Comparison of ENCODE assay signal across 8 mouse cellular contexts in genomic region chr6:122669406-122670200, GRCm38 (mm10). TPM values are rescaled to one million over a fixed set of nuclear protein-coding genes. Genes with fewer than 3 reads are reported as not detected.
DNase-seq lines count a peak whose midpoint lies in the region; ATAC-seq lines count a peak whose summit lies in the region.

No protein-coding gene starts in this region.

- ATAC-seq in intestine, embryonic 14.5 days (replicated peaks; ENCODE audit: low FRiP score, low TSS enrichment, low read depth): peak; percentile 80
- ATAC-seq in megakaryocyte-erythroid progenitor cell, adult 5-6 weeks (replicated peaks; ENCODE audit: low FRiP score, low TSS enrichment, poor library complexity, severe bottlenecking): peak; percentile 85

- 7% methylated on average over 19 of the region's 19 CpGs for WGBS in intestine, embryonic 14.5 days

- 0 out of 2 replicates have a peak, but pooled peaks cover 9% of the 10 kb centered on the region for H3K4me1 ChIP-seq in intestine, embryonic 14.5 days (replicated peaks; ENCODE audit: control insufficient read depth, insufficient read depth, low read length)

- DNase-seq in adrenal gland, adult 2 months: peak; percentile 85
- DNase-seq in embryo, embryonic 11.5 days (ENCODE audit: low read depth, low spot score): peak; percentile 94
- peak; percentile 83 for DNase-seq in gastrocnemius, postnatal 36 days
- DNase-seq in intestine, embryonic 14.5 days (ENCODE audit: low spot score): peak; percentile 99
- DNase-seq in left cerebral cortex, postnatal 10 days (ENCODE audit: extremely low spot score in 1 of 2, low spot score in 2 of 2): peak; percentile 95 to 96
- peak; percentile 99 for DNase-seq in right cerebral cortex, postnatal 14 days
- peak; percentile 83 for DNase-seq in urinary bladder, postnatal 25 days (ENCODE audit: low spot score)

- peak overlapping the region; percentile 71 for H3K4me2 ChIP-seq in intestine, embryonic 14.5 days (ENCODE audit: low read length)

- intact Hi-C loops in gastrocnemius, postnatal 36 days (cut with DNase I): loop anchor here (2.0 to 10.0 kb wide), 2 partner anchors 51 to 115 kb away; no protein-coding TSS in a partner anchor
- intact Hi-C loops in left cerebral cortex, postnatal 10 days (cut with DNase I): loop anchor here (5.0 kb wide), 5 partner anchors 48 to 1593 kb away; partner anchors contain the start of gene Necap1

- peak overlapping the region; percentile 43 for H3K4me3 ChIP-seq in intestine, embryonic 14.5 days (ENCODE audit: low read depth, low read length)

- H3K9me3 ChIP-seq in intestine, embryonic 14.5 days (ENCODE audit: control insufficient read depth, low read length): no peaks in the 10 kb centered on the region

- H3K27me3 ChIP-seq in intestine, embryonic 14.5 days (replicated peaks; ENCODE audit: control insufficient read depth, insufficient read depth, low read length): no peaks in the 10 kb centered on the region

- H3K36me3 ChIP-seq in intestine, embryonic 14.5 days (ENCODE audit: control insufficient read depth, insufficient read depth, low read length): no peaks in the 10 kb centered on the region

- no peak overlapping the region for H3K27ac ChIP-seq in intestine, embryonic 14.5 days (ENCODE audit: low read depth)

- peak overlapping the region; percentile 40; the same call in 1 of the 2 replicates for H3K9ac ChIP-seq in intestine, embryonic 14.5 days (ENCODE audit: low read length)

RNA-seq across cellular contexts. Expression of gene Nanog, which starts 37.7 kb away (rescaled TPM):
- total RNA-seq in adrenal gland, adult 2 months (2021): not detected
- not detected in 2 replicates for polyA plus RNA-seq in adrenal gland, adult 2 months (2012; rRNA removed)
- total RNA-seq in gastrocnemius, postnatal 36 days (2021): not detected
- polyA plus RNA-seq in intestine, embryonic 14.5 days (2014; fragmentation: Nextera tagmentation; extraction: Ambion mirVana): 0.15 and 0.17 TPM in 2 replicates
- not detected for total RNA-seq in left cerebral cortex, postnatal 10 days (2021)
- not detected in 2 replicates for total RNA-seq in megakaryocyte-erythroid progenitor cell, adult 5-6 weeks (2014; fragmentation: Nextera tagmentation)
- total RNA-seq in megakaryocyte-erythroid progenitor cell, adult 5-6 weeks (2017): not detected in 2 replicates

RNA-seq across cellular contexts. Expression of gene Dppa3, which starts 43.4 kb away (rescaled TPM):
- not detected for total RNA-seq in adrenal gland, adult 2 months (2021)
- polyA plus RNA-seq in adrenal gland, adult 2 months (2012; rRNA removed): not detected in 2 replicates
- not detected for total RNA-seq in gastrocnemius, postnatal 36 days (2021)
- not detected in 2 replicates for polyA plus RNA-seq in intestine, embryonic 14.5 days (2014; fragmentation: Nextera tagmentation; extraction: Ambion mirVana)
- not detected for total RNA-seq in left cerebral cortex, postnatal 10 days (2021)
- not detected in 2 replicates for total RNA-seq in megakaryocyte-erythroid progenitor cell, adult 5-6 weeks (2014; fragmentation: Nextera tagmentation)
- not detected in 2 replicates for total RNA-seq in megakaryocyte-erythroid progenitor cell, adult 5-6 weeks (2017)

RNA-seq across cellular contexts. Expression of gene Gdf3, which starts 59.7 kb away (rescaled TPM):
- total RNA-seq in adrenal gland, adult 2 months (2021): not detected
- polyA plus RNA-seq in adrenal gland, adult 2 months (2012; rRNA removed): 0.04 and 0.08 TPM in 2 replicates
- total RNA-seq in gastrocnemius, postnatal 36 days (2021): not detected
- 0.11 TPM in 1 of 2 replicates, not detected in the other for polyA plus RNA-seq in intestine, embryonic 14.5 days (2014; fragmentation: Nextera tagmentation; extraction: Ambion mirVana)
- total RNA-seq in left cerebral cortex, postnatal 10 days (2021): not detected
- 14.1 and 24.4 TPM in 2 replicates for total RNA-seq in megakaryocyte-erythroid progenitor cell, adult 5-6 weeks (2014; fragmentation: Nextera tagmentation)
- total RNA-seq in megakaryocyte-erythroid progenitor cell, adult 5-6 weeks (2017): 9.7 and 15.2 TPM in 2 replicates

Comparison
In these comparisons a context has a peak if more than half of its experiments do, and no peak if none do; other contexts are left out.
1. RNA of gene Gdf3, which starts 59.7 kb away (total RNA-seq): 9.7 to 24.4 TPM in megakaryocyte-erythroid progenitor cell, adult 5-6 weeks; not detected in adrenal gland, adult 2 months, not detected in gastrocnemius, postnatal 36 days and not detected in left cerebral cortex, postnatal 10 days; every median in the first group is over 10 times any median in the second.
2. Peak in every context shown above with its lines, with median percentiles within 50 percentile points of each other: DNase-seq.